Mouse (Mus musculus) sigmoid colon, adult 10 weeks (tissue): ENCODE results near the gene Eps8l3. TPM values are rescaled to one million over a fixed set of nuclear protein-coding genes. Genes with fewer than 3 reads are reported as not detected.

Experiments used
- polyA plus RNA-seq: library from polyadenylated mRNA; stranded (reverse); fragments of 350-450 nt; fragmentation: Illumina TruSeq; extraction: RNeasy Lipid Tissue Mini Kit (QIAGEN cat#74804); gene quantifications from one replicate; pipeline ENCODE4 v1.2.3, GENCODE M21; 2014; ENCODE audit warnings: low read depth, low replicate concordance

The Eps8l3 gene
- polyA plus RNA-seq, result 71.9 TPM

GRCm38 (mm10) chr3:107877005-107877404 lies at the start of gene Eps8l3:
TSS of gene Eps8l3 (plus strand) at chr3:107877229.

DNA sequence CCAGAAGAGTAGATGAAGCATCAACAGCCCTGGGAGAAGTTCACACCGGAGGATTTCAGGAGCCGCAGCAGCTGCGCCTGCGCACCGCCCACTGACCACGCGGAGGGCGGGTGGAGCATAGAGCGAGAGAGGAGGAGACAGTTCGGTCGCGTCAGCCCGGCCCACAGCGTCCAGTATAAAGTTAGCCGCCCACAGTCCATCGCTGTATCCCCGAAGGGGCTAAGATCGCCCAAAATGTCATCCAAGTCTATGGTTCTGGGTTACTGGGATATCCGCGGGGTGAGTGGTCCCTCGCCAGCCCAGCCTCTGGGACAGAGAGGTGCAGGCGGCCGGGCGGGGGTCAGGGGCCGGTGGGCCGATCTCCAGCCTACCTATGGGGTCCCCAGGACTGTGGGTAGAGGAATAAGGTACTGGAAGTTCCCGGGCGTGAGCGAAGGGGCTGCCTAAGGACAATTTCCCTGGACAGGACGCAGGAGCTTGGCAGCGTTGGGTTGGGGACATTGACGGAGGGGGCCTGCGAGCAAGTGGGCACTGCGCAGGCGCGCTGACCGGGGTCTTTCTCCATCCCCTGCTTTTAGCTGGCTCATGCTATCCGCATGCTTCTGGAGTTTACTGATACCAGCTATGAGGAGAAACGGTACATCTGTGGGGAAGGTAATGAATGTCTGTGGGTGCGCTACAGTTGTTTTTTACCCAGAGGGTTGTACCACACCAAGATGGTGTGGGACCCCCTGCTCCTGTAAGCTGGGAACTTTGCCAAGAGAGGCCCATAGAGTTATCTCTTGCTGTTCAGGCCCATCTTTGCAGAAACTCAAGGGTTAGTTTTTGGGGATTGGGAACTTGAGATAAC lies 18.9 kb downstream of the Eps8l3 start, which contains the start of gene Gstm5:
TSS of gene Gstm5 (plus strand) at position 102 of the 850 bp plus-strand sequence.

DNA sequence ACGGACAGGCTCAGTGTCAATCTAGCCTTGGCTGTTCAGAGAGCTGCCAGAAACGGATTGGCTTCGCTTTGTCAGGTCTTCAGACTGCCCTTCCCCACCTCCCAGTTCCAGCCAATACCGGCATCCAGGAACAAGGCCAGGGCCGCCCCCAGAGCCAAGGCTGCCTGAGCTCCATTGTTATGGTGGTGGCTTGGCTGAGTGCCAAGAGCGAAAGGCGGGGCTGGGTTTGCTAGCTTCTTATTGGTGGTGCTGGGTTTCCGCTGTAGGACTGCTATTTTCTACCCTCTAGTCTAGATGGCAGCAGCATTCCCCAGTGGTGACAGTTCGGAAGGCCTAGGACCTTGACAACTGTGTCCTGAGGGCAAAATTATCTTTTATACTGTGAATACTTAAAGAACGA lies 54.6 kb downstream of the Eps8l3 start, which contains the start of gene Gstm7:
TSS of gene Gstm7 (minus strand) at position 148 of the 400 bp plus-strand sequence.

Other genes starting within 250 kb of the Eps8l3 start
- gene Gm10961, start 245.9 kb upstream of the Eps8l3 start, polyA plus RNA-seq, result not detected
- gene Strip1, start 245.5 kb upstream of the Eps8l3 start, polyA plus RNA-seq, result 6.3 TPM
- gene Ahcyl1, start 180.7 kb upstream of the Eps8l3 start, polyA plus RNA-seq, result 245 TPM
- gene Csf1, start 116.8 kb upstream of the Eps8l3 start, polyA plus RNA-seq, result 12.6 TPM
- 64.4 TPM for gene Gstm5, start 18.6 kb downstream of the Eps8l3 start, polyA plus RNA-seq
- 4.3 TPM for gene Gstm7, start 54.6 kb downstream of the Eps8l3 start, polyA plus RNA-seq
- gene Gstm6, start 66.5 kb downstream of the Eps8l3 start, polyA plus RNA-seq, result 10.1 TPM
- gene Gstm3, start 92.1 kb downstream of the Eps8l3 start, polyA plus RNA-seq, result 11.6 TPM
- 67.8 TPM for gene Gstm2, start 109.2 kb downstream of the Eps8l3 start, polyA plus RNA-seq
- 29.8 TPM for gene Gstm1, start 140.7 kb downstream of the Eps8l3 start, polyA plus RNA-seq
- 2.9 TPM for gene Gstm4, start 167.7 kb downstream of the Eps8l3 start, polyA plus RNA-seq
- 7.4 TPM for gene Ampd2, start 209.4 kb downstream of the Eps8l3 start, polyA plus RNA-seq
- gene Gnat2, start 215.6 kb downstream of the Eps8l3 start, polyA plus RNA-seq, result 0.88 TPM